Mouse (Mus musculus) MEL (cell line): ENCODE results near the gene Upk3b. TPM values are rescaled to one million over a fixed set of nuclear protein-coding genes. Genes with fewer than 3 reads are reported as not detected.

Experiments
- DNase-seq: peaks from one replicate; pipeline ENCODE4 v3.0.0; 2011; ENCODE audit warnings: low read depth, low spot score
- H3K27ac ChIP-seq: 2 replicates; pipeline ENCODE4 v1.5.1; 2012; ENCODE audit warnings: low read depth, mild to moderate bottlenecking, control low read depth, low read length, moderate library complexity; ENCODE audit not compliant: control insufficient read depth
- H3K27me3 ChIP-seq, 2 experiments: fragments of 150-350 bp in 1 of 2; sonication (generic) in 1 of 2; 2 replicates each; pipeline ENCODE4 v1.6.1; 2012; ENCODE audit warnings: low read length in 2 of 2, mild to moderate bottlenecking in 2 of 2, improper control_type of control experiment in 1 of 2, moderate library complexity in 1 of 2; ENCODE audit not compliant: insufficient read depth in 2 of 2, control insufficient read depth in 1 of 2
- H3K36me3 ChIP-seq, 2 experiments: 2 replicates each; pipeline ENCODE4 v1.6.1; 2012 to 2014; ENCODE audit warnings: low read length in 2 of 2, improper control_type of control experiment in 1 of 2, inconsistent platforms in 1 of 2, mild to moderate bottlenecking in 1 of 2; ENCODE audit not compliant: insufficient read depth in 2 of 2, control insufficient read depth in 1 of 2
- H3K4me1 ChIP-seq, 2 experiments: fragments of 150-350 bp in 1 of 2; sonication (generic) in 1 of 2; 2 replicates each; pipeline ENCODE4 v1.6.1; 2012; ENCODE audit warnings: low read length in 2 of 2, improper control_type of control experiment in 1 of 2, mild to moderate bottlenecking in 1 of 2; ENCODE audit not compliant: insufficient read depth in 2 of 2, control insufficient read depth in 1 of 2
- H3K4me3 ChIP-seq, 2 experiments: fragments of 150-350 bp in 1 of 2; sonication (generic) in 1 of 2; 2 replicates each; pipeline ENCODE4 v1.5.1; 2012; ENCODE audit warnings: low read depth in 2 of 2, low read length in 2 of 2, mild to moderate bottlenecking in 2 of 2, moderate library complexity in 2 of 2, control low read depth in 1 of 2, improper control_type of control experiment in 1 of 2; ENCODE audit not compliant: control insufficient read depth in 1 of 2, insufficient read depth in 1 of 2
- H3K79me2 ChIP-seq: 2 replicates; pipeline ENCODE4 v1.6.1; 2012; ENCODE audit warnings: mild to moderate bottlenecking, low read length, moderate library complexity; ENCODE audit not compliant: control insufficient read depth, poor library complexity, insufficient read depth
- H3K9ac ChIP-seq: 2 replicates; pipeline ENCODE4 v1.6.1; 2012; ENCODE audit warnings: low read depth, mild to moderate bottlenecking, control low read depth, low read length, moderate library complexity; ENCODE audit not compliant: control insufficient read depth, poor library complexity, severe bottlenecking
- H3K9me3 ChIP-seq: fragments of 150-350 bp; sonication (generic); replicated peaks from 2 replicates; pipeline ENCODE4 v1.6.1; 2012; ENCODE audit warnings: mild to moderate bottlenecking, low read length, improper control_type of control experiment, moderate library complexity; ENCODE audit not compliant: insufficient read depth
- CHD1 ChIP-seq: IDR thresholded peaks from 2 replicates; pipeline ENCODE4 v1.6.1; 2012; ENCODE audit warnings: low read depth, mild to moderate bottlenecking, inconsistent platforms, low read length, improper control_type of control experiment
- CHD2 ChIP-seq: IDR thresholded peaks from 2 replicates; pipeline ENCODE4 v1.6.1; 2011; ENCODE audit warnings: low read length, improper control_type of control experiment
- CTCF ChIP-seq, 3 experiments: IDR thresholded peaks in 2 of 3; conservative IDR thresholded peaks in 1 of 3; 2 replicates each; pipeline ENCODE4 v1.5.1; 2011 to 2012; ENCODE audit warnings: low read length in 3 of 3, low read depth in 2 of 3, mild to moderate bottlenecking in 2 of 3, improper control_type of control experiment in 1 of 3, inconsistent platforms in 1 of 3, mixed read lengths in 1 of 3, moderate library complexity in 1 of 3; ENCODE audit not compliant: control insufficient read depth in 1 of 3, insufficient read depth in 1 of 3, poor library complexity in 1 of 3, severe bottlenecking in 1 of 3
- ELF1 ChIP-seq: IDR thresholded peaks from 2 replicates; pipeline ENCODE4 v1.6.1; 2014; ENCODE audit warnings: low read depth, mild to moderate bottlenecking, inconsistent platforms, low read length, improper control_type of control experiment, moderate library complexity
- EP300 ChIP-seq, 2 experiments: IDR thresholded peaks; 2 replicates each; pipeline ENCODE4 v1.6.1; 2011; ENCODE audit warnings: improper control_type of control experiment in 2 of 2, low read length in 2 of 2, low read depth in 1 of 2, mild to moderate bottlenecking in 1 of 2
- ETS1 ChIP-seq: IDR thresholded peaks from 2 replicates; pipeline ENCODE4 v1.6.1; 2012; ENCODE audit warnings: low read depth, mild to moderate bottlenecking, inconsistent platforms, low read length, improper control_type of control experiment, moderate library complexity
- GABPA ChIP-seq: IDR thresholded peaks from 2 replicates; pipeline ENCODE4 v1.6.1; 2012; ENCODE audit warnings: low read depth, mild to moderate bottlenecking, inconsistent platforms, low read length, improper control_type of control experiment, moderate library complexity
- GATA1 ChIP-seq: IDR thresholded peaks from 2 replicates; pipeline ENCODE4 v1.6.1; 2011; ENCODE audit warnings: low read depth, low read length, improper control_type of control experiment
- HCFC1 ChIP-seq: IDR thresholded peaks from 2 replicates; pipeline ENCODE4 v1.6.1; 2012; ENCODE audit warnings: low read depth, mild to moderate bottlenecking, inconsistent platforms, low read length, improper control_type of control experiment, moderate library complexity
- JUND ChIP-seq: IDR thresholded peaks from 2 replicates; pipeline ENCODE4 v1.6.1; 2011; ENCODE audit warnings: low read depth, mild to moderate bottlenecking, improper control_type of control experiment, low read length
- KAT2A ChIP-seq: conservative IDR thresholded peaks from 2 replicates; pipeline ENCODE4 v1.6.1; 2012; ENCODE audit warnings: low read depth, low read length, improper control_type of control experiment, inconsistent platforms
- MAX ChIP-seq: IDR thresholded peaks from 2 replicates; pipeline ENCODE4 v1.6.1; 2011; ENCODE audit warnings: low read length, improper control_type of control experiment
- MAZ ChIP-seq: IDR thresholded peaks from 2 replicates; pipeline ENCODE4 v1.6.1; 2012; ENCODE audit warnings: low read depth, mild to moderate bottlenecking, inconsistent platforms, low read length, improper control_type of control experiment
- MEF2A ChIP-seq: IDR thresholded peaks from 2 replicates; pipeline ENCODE4 v1.6.1; 2014; ENCODE audit warnings: low read depth, mild to moderate bottlenecking, inconsistent platforms, low read length, improper control_type of control experiment; ENCODE audit not compliant: poor library complexity, insufficient replicate concordance, severe bottlenecking; ENCODE audit errors: extremely low read depth
- MXI1 ChIP-seq: IDR thresholded peaks from 2 replicates; pipeline ENCODE4 v1.6.1; 2011; ENCODE audit warnings: mild to moderate bottlenecking, low read depth, low read length, improper control_type of control experiment
- MYB ChIP-seq: IDR thresholded peaks from 2 replicates; pipeline ENCODE4 v1.6.1; 2011; ENCODE audit warnings: mild to moderate bottlenecking, low read depth, low read length, improper control_type of control experiment
- NELFE ChIP-seq: IDR thresholded peaks from 2 replicates; pipeline ENCODE4 v1.6.1; 2011; ENCODE audit warnings: low read depth, low read length, improper control_type of control experiment
- POLR2AphosphoS5 ChIP-seq: IDR thresholded peaks from 2 replicates; pipeline ENCODE4 v1.6.1; 2012; ENCODE audit warnings: low read depth, borderline replicate concordance, mild to moderate bottlenecking, inconsistent platforms, low read length, moderate library complexity, mixed read lengths
- RCOR1 ChIP-seq: IDR thresholded peaks from 2 replicates; pipeline ENCODE4 v1.6.1; 2012; ENCODE audit warnings: low read depth, mild to moderate bottlenecking, inconsistent platforms, low read length, improper control_type of control experiment
- TAL1 ChIP-seq: IDR thresholded peaks from 2 replicates; pipeline ENCODE4 v1.6.1; 2012; ENCODE audit warnings: mild to moderate bottlenecking, inconsistent platforms, low read length, moderate library complexity, mixed read lengths
- TBP ChIP-seq: IDR thresholded peaks from 2 replicates; pipeline ENCODE4 v1.8.0; 2011; ENCODE audit warnings: low read depth, low read length, improper control_type of control experiment
- TCF12 ChIP-seq: IDR thresholded peaks from 2 replicates; pipeline ENCODE4 v1.6.1; 2014; ENCODE audit warnings: low read depth, mild to moderate bottlenecking, inconsistent platforms, low read length, improper control_type of control experiment, moderate library complexity
- USF2 ChIP-seq, 2 experiments: IDR thresholded peaks; 2 replicates each; pipeline ENCODE4 v1.6.1; 2011 to 2012; ENCODE audit warnings: improper control_type of control experiment in 2 of 2, low read length in 2 of 2, borderline replicate concordance in 1 of 2, inconsistent platforms in 1 of 2, low read depth in 1 of 2, mild to moderate bottlenecking in 1 of 2; ENCODE audit not compliant: insufficient read depth in 1 of 2
- ZC3H11A ChIP-seq: IDR thresholded peaks from 2 replicates; pipeline ENCODE4 v1.6.1; 2012; ENCODE audit warnings: low read depth, mild to moderate bottlenecking, inconsistent platforms, low read length, improper control_type of control experiment
- ZKSCAN1 ChIP-seq: IDR thresholded peaks from 2 replicates; pipeline ENCODE4 v1.6.1; 2012; ENCODE audit warnings: low read depth, mild to moderate bottlenecking, inconsistent platforms, low read length, improper control_type of control experiment, moderate library complexity
- ZMIZ1 ChIP-seq: IDR thresholded peaks from 2 replicates; pipeline ENCODE4 v1.6.1; 2012; ENCODE audit warnings: low read depth, mild to moderate bottlenecking, inconsistent platforms, low read length, improper control_type of control experiment, moderate library complexity
- ZNF384 ChIP-seq: IDR thresholded peaks from 2 replicates; pipeline ENCODE4 v1.6.1; 2012; ENCODE audit warnings: low read depth, mild to moderate bottlenecking, inconsistent platforms, low read length, improper control_type of control experiment
- polyA plus RNA-seq, 2 experiments: library from polyadenylated mRNA; stranded (reverse) in 1 of 2; unstranded in 1 of 2; fragments of >175 nt in 1 of 2; fragments of >200 nt in 1 of 2; gene quantifications; 2 replicates each; pipeline versions ENCODE4 v1.2.1 to v1.2.4; 2012; ENCODE audit warnings: low replicate concordance in 2 of 2, low read depth in 1 of 2; ENCODE audit not compliant: insufficient read length in 2 of 2, insufficient read depth in 1 of 2, missing spikeins in 1 of 2
- total RNA-seq: library from RNA; depleted of rRNA; stranded (reverse); fragments of 300-350 nt; gene quantifications from 2 replicates; pipeline ENCODE4 v1.2.3, GENCODE M21; 2012

Gene Upk3b
- total and polyA plus RNA-seq, 3 experiments, result not detected

- Histone ChIP-seq H3K27me3 (no peaks in the 10 kb centered on the region), H3K9ac (no peak overlapping the region), H3K27ac (no peak overlapping the region), H3K4me1 (peaks cover 0 to 14% of the 10 kb centered on the region in 2 experiments; a peak in 2 of 4 replicates), H3K79me2 (no peaks in the 10 kb centered on the region; the same call in 1 of the 2 replicates), H3K36me3 (peaks cover 5 to 6% of the 10 kb centered on the region in 2 experiments)
- TF ChIP-seq ZKSCAN1, result no peak
- TF ChIP-seq TBP, result no peak
- no peak for TF ChIP-seq GABPA
- no peak for TF ChIP-seq CHD2
- TF ChIP-seq MXI1, result no peak
- no peak for TF ChIP-seq MYB
- TF ChIP-seq ZNF384, result no peak
- TF ChIP-seq, all 39 proteins: peak for 0
- H3K4me3 ChIP-seq, result no peak overlapping the region
- H3K9me3 ChIP-seq, result no peaks in the 10 kb centered on the region
- no peak for DNase-seq
Observed at GRCm38 (mm10) chr5:135994335-135994724, 44.0 kb upstream of the Upk3b start.

- H3K4me3 ChIP-seq, result peak within 1 kb of the TSS; percentile 73 to 87
- peak within 1 kb of the TSS; percentile 70 for H3K9ac ChIP-seq
- no peaks in the 10 kb centered on the region for H3K9me3 ChIP-seq
- no peaks in the 10 kb centered on the region; the same call in 1 of the 2 replicates for H3K79me2 ChIP-seq
- peaks cover 5 to 6% of the 10 kb centered on the region in 2 experiments for H3K36me3 ChIP-seq
- no peak within 1 kb of the TSS for H3K27ac ChIP-seq
- peak; percentile 94 for DNase-seq
- no peaks in the 10 kb centered on the region for H3K27me3 ChIP-seq
- H3K4me1 ChIP-seq, result peaks cover 0 to 14% of the 10 kb centered on the region in 2 experiments; a peak in 2 of 4 replicates
- TF ChIP-seq ZC3H11A (no peak), TAL1 (no peak), MAX (0 out of 2 replicates have a peak, but pooled peaks have one; percentile 28), CTCF (IDR thresholded peaks at IDR 0.05 in 2 of 3, conservative IDR thresholded peaks at IDR 0.05 in 1 of 3; ENCODE audit: control insufficient read depth in 1 of 3, insufficient read depth in 1 of 3, low read depth in 2 of 3, low read length in 3 of 3, poor library complexity in 1 of 3, severe bottlenecking in 1 of 3) (peak in 1 of 3 experiments; percentile 43; a peak in 2 of 6 replicates), MXI1 (peak; percentile 68), NELFE (peak; percentile 91), KAT2A (peak; percentile 94), CHD2 (no peak), MEF2A (no peak), MYB (no peak), USF2 (IDR thresholded peaks at IDR 0.05; ENCODE audit: borderline replicate concordance in 1 of 2, insufficient read depth in 1 of 2, low read depth in 1 of 2, low read length in 2 of 2) (no peak), ZNF384 (no peak), CHD1 (no peak), ELF1 (peak; percentile 67), HCFC1 (peak; percentile 100), ETS1 (no peak), POLR2AphosphoS5 (no peak), GABPA (no peak), GATA1 (no peak), EP300 (IDR thresholded peaks at IDR 0.05; ENCODE audit: low read depth in 1 of 2, low read length in 2 of 2) (no peak), ZMIZ1 (peak; percentile 83; the same call in 1 of the 2 replicates), MAZ (no peak; the same call in 1 of the 2 replicates), RCOR1 (no peak), TCF12 (peak; percentile 67), JUND (no peak)
Observed at GRCm38 (mm10) chr5:135994725-135995687, 43.3 kb upstream of the Upk3b start, which contains the start of gene Dtx2. Gene Dtx2 (plus strand): TSS chr5:135994800.
